Mouse (Mus musculus): Measurements from ENCODE around the gene Ttc32.

DNA sequence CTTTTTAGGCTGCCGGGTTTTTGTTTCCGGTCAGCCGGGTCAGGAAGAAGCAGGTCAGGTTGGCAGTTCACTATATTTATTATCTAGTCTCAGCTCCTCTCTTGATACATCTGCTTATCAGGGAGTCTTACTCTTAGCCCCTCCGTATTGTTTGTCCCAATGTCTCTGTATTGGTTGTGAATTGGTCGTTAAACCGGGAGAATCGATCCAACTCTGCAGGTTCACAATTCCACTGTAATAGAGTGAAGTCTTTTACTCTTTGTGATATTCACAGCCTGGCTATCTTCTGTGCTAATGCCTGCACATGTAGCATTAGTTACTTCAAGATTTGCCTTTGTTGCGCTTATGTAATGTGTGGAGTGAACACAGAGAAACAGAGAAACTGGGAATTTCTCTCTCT is 1.4 kb downstream of the Ttc32 start:
- TF ChIP-seq CTCF (conservative IDR thresholded peaks at IDR 0.05; ENCODE audit: low read length) (no peak), NANOG (IDR thresholded peaks at IDR 0.05; ENCODE audit: borderline replicate concordance, low read length) (no peak), POU5F1 (IDR thresholded peaks at IDR 0.05; ENCODE audit: borderline replicate concordance, low read length) (no peak)
